Mouse (Mus musculus): ENCODE results near the gene Klk13. TPM values are rescaled to one million over a fixed set of nuclear protein-coding genes. Genes with fewer than 3 reads are reported as not detected.

Klk13 gene
- polyA plus RNA-seq, 1 experiment from 2014 or later: 0.12 TPM

DNA sequence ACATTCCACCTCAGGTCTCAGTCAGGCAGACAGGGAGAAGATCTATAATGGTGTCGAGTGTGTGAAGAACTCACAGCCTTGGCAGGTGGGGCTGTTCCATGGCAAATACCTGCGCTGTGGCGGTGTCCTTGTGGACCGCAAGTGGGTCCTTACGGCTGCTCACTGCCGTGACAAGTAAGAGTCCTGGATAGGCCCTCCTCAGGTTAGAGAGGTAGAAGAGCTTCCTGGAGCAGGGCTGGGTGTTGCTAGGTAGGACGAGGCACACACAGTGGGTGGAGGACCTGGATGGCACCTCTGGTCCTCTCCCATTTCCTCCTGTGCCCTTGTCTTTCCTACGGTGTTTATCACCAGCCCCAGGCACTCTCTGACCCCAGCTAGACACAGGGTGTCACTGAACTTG lies 57.3 kb downstream of the Klk13 start:
- no peaks in the 10 kb centered on the region for H3K27me3 ChIP-seq (replicated peaks; ENCODE audit: control insufficient read depth, insufficient read depth, low read length)
- 89% methylated on average over 8 of the region's 8 CpGs for WGBS
- H3K36me3 ChIP-seq (ENCODE audit: control insufficient read depth, insufficient read depth): no peaks in the 10 kb centered on the region
- H3K9me3 ChIP-seq (ENCODE audit: control insufficient read depth): no peaks in the 10 kb centered on the region
- H3K27ac ChIP-seq (ENCODE audit: low read depth, low read length): no peak overlapping the region
- no peak for TF ChIP-seq CTCF (IDR thresholded peaks at IDR 0.05; ENCODE audit: low read depth)
- no peak overlapping the region for H3K4me2 ChIP-seq (replicated peaks; ENCODE audit: low read depth)
- no peaks in the 10 kb centered on the region for H3K4me1 ChIP-seq (replicated peaks; ENCODE audit: control insufficient read depth, insufficient read depth, low read length)
- ATAC-seq: no peak
- no peak overlapping the region for H3K9ac ChIP-seq (ENCODE audit: low read depth, low read length)
- H3K4me3 ChIP-seq (ENCODE audit: low read depth, low read length): no peak overlapping the region

DNA sequence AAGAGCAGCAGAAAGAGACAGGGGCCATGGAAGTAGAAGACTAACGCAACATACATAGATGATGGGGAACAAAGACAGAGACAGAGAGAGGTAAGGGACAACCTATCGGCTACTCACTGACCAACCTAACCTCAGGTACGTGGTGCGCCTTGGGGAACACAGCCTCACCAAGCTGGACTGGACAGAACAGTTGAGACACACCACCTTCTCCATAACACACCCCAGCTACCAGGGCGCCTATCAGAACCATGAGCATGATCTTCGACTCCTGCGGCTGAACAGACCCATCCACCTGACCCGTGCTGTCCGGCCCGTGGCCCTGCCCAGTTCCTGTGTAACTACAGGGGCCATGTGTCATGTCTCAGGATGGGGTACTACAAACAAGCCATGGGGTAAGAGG lies 58.3 kb downstream of the Klk13 start:
- Histone ChIP-seq H3K27ac (ENCODE audit: low read depth, low read length) (no peak overlapping the region), H3K9ac (ENCODE audit: low read depth, low read length) (no peak overlapping the region), H3K4me1 (replicated peaks; ENCODE audit: control insufficient read depth, insufficient read depth, low read length) (no peaks in the 10 kb centered on the region), H3K4me2 (replicated peaks; ENCODE audit: low read depth) (no peak overlapping the region), H3K27me3 (replicated peaks; ENCODE audit: control insufficient read depth, insufficient read depth, low read length) (no peaks in the 10 kb centered on the region), H3K4me3 (ENCODE audit: low read depth, low read length) (no peak overlapping the region), H3K9me3 (ENCODE audit: control insufficient read depth) (no peaks in the 10 kb centered on the region), H3K36me3 (ENCODE audit: control insufficient read depth, insufficient read depth) (no peaks in the 10 kb centered on the region)
- 95% methylated on average over 10 of the region's 10 CpGs for WGBS
- TF ChIP-seq CTCF (IDR thresholded peaks at IDR 0.05; ENCODE audit: low read depth): no peak
- no peak for ATAC-seq

DNA sequence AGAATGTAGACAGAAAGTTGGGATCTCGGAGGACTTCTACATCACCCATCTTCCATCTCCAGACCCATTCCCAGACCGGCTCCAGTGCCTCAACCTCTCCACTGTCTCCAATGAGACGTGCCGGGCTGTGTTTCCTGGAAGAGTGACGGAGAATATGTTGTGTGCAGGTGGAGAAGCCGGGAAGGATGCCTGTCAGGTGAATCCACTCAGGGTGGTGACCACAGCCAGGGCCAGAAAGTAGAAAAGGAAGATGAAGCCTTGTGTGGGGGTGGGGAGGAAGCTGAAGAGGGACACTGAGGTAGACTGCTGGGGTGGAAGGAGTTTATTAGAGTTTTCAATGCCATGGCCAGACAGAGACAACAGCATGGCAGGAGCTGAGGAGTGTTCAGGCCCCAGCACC lies 59.5 kb downstream of the Klk13 start:
- Histone ChIP-seq H3K27ac (ENCODE audit: low read depth, low read length) (no peak overlapping the region), H3K4me3 (ENCODE audit: low read depth, low read length) (no peak overlapping the region), H3K9me3 (ENCODE audit: control insufficient read depth) (no peaks in the 10 kb centered on the region), H3K4me1 (replicated peaks; ENCODE audit: control insufficient read depth, insufficient read depth, low read length) (no peaks in the 10 kb centered on the region), H3K27me3 (replicated peaks; ENCODE audit: control insufficient read depth, insufficient read depth, low read length) (no peaks in the 10 kb centered on the region), H3K9ac (ENCODE audit: low read depth, low read length) (no peak overlapping the region), H3K4me2 (replicated peaks; ENCODE audit: low read depth) (no peak overlapping the region), H3K36me3 (ENCODE audit: control insufficient read depth, insufficient read depth) (no peaks in the 10 kb centered on the region)
- no peak for ATAC-seq
- TF ChIP-seq CTCF (IDR thresholded peaks at IDR 0.05; ENCODE audit: low read depth): no peak
- WGBS: 97% methylated on average over 6 of the region's 6 CpGs

DNA sequence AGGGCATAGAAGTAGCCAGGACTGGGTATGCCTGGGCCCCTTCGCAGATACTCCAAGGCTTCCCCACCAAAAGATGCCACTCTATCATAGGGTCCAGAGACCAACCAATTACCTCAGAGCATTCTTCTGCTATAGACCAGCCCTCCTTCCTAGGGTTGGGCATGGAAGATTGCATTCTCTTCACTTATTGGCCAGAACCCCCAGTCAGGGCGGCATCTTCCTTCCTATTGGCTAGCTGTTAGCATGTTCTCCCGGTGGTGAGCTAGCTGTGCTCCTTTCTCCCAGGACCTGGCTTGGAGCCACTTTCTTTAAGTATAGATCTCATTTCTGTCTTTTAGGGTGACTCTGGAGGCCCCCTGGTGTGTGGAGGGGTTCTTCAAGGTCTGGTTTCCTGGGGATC lies 60.5 kb downstream of the Klk13 start:
- no peak for ATAC-seq
- Histone ChIP-seq H3K9me3 (ENCODE audit: control insufficient read depth) (no peaks in the 10 kb centered on the region), H3K27me3 (replicated peaks; ENCODE audit: control insufficient read depth, insufficient read depth, low read length) (no peaks in the 10 kb centered on the region), H3K4me2 (replicated peaks; ENCODE audit: low read depth) (no peak overlapping the region), H3K4me1 (replicated peaks; ENCODE audit: control insufficient read depth, insufficient read depth, low read length) (no peaks in the 10 kb centered on the region), H3K4me3 (ENCODE audit: low read depth, low read length) (no peak overlapping the region), H3K27ac (ENCODE audit: low read depth, low read length) (no peak overlapping the region), H3K36me3 (ENCODE audit: control insufficient read depth, insufficient read depth) (no peaks in the 10 kb centered on the region), H3K9ac (ENCODE audit: low read depth, low read length) (no peak overlapping the region)
- WGBS: 80% methylated on average over 3 of the region's 3 CpGs
- TF ChIP-seq CTCF (IDR thresholded peaks at IDR 0.05; ENCODE audit: low read depth): no peak

DNA sequence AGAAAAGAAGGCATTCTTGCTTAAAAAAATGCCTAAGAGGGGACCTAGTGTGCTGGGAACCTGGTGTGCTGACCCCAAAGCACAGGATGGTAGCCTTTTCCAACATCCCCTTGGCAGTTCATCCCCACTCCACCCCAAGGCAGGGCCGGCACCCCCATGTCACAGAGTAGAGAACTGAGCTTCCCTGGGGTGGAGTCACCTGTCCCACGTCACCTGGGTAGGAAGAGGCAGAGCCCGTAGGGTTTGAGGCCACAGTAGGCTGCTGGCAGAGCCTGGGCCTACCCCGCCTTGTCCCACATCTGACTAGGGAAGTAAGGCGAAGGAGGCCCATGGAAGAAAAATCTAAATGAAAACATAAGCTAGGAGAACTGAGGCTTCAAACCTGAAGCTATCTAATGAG lies 62.0 kb downstream of the Klk13 start, which contains the start of gene Klk11:
Klk11 (plus strand) TSS at position 241 of the 400 bp plus-strand sequence.
- 83% methylated on average over 5 of the region's 5 CpGs for WGBS
- Histone ChIP-seq H3K36me3 (ENCODE audit: control insufficient read depth, insufficient read depth) (no peaks in the 10 kb centered on the region), H3K9ac (ENCODE audit: low read depth, low read length) (no peak within 1 kb of the TSS), H3K27ac (ENCODE audit: low read depth, low read length) (no peak within 1 kb of the TSS), H3K4me2 (replicated peaks; ENCODE audit: low read depth) (no peak within 1 kb of the TSS), H3K4me1 (replicated peaks; ENCODE audit: control insufficient read depth, insufficient read depth, low read length) (no peaks in the 10 kb centered on the region), H3K9me3 (ENCODE audit: control insufficient read depth) (no peaks in the 10 kb centered on the region), H3K27me3 (replicated peaks; ENCODE audit: control insufficient read depth, insufficient read depth, low read length) (no peaks in the 10 kb centered on the region), H3K4me3 (ENCODE audit: low read depth, low read length) (no peak within 1 kb of the TSS)
- no peak for ATAC-seq
- TF ChIP-seq CTCF (IDR thresholded peaks at IDR 0.05; ENCODE audit: low read depth): no peak

DNA sequence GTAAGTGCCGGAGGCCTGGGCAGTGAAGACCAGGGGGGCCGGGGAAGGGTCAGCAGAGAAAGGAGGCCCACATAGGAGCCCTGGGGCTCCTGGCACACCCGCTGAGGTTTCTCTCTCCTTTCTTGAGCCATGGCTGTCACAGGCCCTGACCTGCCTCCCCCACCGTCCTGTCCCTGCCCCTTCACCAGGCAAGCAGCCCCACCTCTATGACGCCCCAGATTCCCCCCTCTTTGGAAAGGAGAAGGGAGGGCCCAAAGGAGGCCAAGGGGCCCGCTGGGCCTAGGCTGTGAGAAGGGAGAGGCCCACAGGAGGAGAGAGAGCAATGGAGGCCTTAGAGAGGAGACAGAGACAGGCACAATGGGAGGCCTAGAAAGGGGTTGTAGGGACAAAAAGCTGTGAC lies 62.4 kb downstream of the Klk13 start:
- Histone ChIP-seq H3K4me2 (replicated peaks; ENCODE audit: low read depth) (no peak overlapping the region), H3K36me3 (ENCODE audit: control insufficient read depth, insufficient read depth) (no peaks in the 10 kb centered on the region), H3K4me3 (ENCODE audit: low read depth, low read length) (no peak overlapping the region), H3K9me3 (ENCODE audit: control insufficient read depth) (no peaks in the 10 kb centered on the region), H3K27me3 (replicated peaks; ENCODE audit: control insufficient read depth, insufficient read depth, low read length) (no peaks in the 10 kb centered on the region), H3K27ac (ENCODE audit: low read depth, low read length) (no peak overlapping the region), H3K9ac (ENCODE audit: low read depth, low read length) (no peak overlapping the region), H3K4me1 (replicated peaks; ENCODE audit: control insufficient read depth, insufficient read depth, low read length) (no peaks in the 10 kb centered on the region)
- WGBS: 59% methylated on average over 6 of the region's 6 CpGs
- no peak for TF ChIP-seq CTCF (IDR thresholded peaks at IDR 0.05; ENCODE audit: low read depth)
- ATAC-seq: no peak
